Mouse (Mus musculus) hindbrain, embryonic 11.5 days (tissue): Measurements from ENCODE around the gene Hras. TPM values are rescaled to one million over a fixed set of nuclear protein-coding genes. Genes with fewer than 3 reads are reported as not detected.

Experiments used
- ATAC-seq: fragments of 200-750 bp; cut with Nextera tagmentation; 2 replicates; pipeline ENCODE4 v1.8.0; 2017; ENCODE audit warnings: mild to moderate bottlenecking, moderate TSS enrichment, moderate library complexity; ENCODE audit not compliant: low FRiP score
- DNase-seq: peaks from one replicate; pipeline ENCODE4 v3.0.0-alpha.2; 2015; ENCODE audit warnings: low spot score
- H3K27ac ChIP-seq: fragments of 300-500 bp; sonication (generic); 2 replicates; pipeline ENCODE4 v1.5.1; 2014; ENCODE audit warnings: mild to moderate bottlenecking, low read depth, low read length
- H3K27me3 ChIP-seq: fragments of 300-500 bp; sonication (generic); 2 replicates; pipeline ENCODE4 v1.6.1; 2014; ENCODE audit warnings: mild to moderate bottlenecking, low read length, moderate library complexity, mixed read lengths; ENCODE audit not compliant: control insufficient read depth, insufficient read depth
- H3K36me3 ChIP-seq: fragments of 300-500 bp; sonication (generic); 2 replicates; pipeline ENCODE4 v1.6.1; 2014; ENCODE audit warnings: mild to moderate bottlenecking, low read length, moderate library complexity, mixed read lengths; ENCODE audit not compliant: control insufficient read depth, insufficient read depth
- H3K4me1 ChIP-seq: fragments of 300-500 bp; sonication (generic); replicated peaks from 2 replicates; pipeline ENCODE4 v1.6.1; 2014; ENCODE audit warnings: low read length, mixed read lengths; ENCODE audit not compliant: control insufficient read depth, insufficient read depth
- H3K4me2 ChIP-seq: fragments of 300-500 bp; sonication (generic); replicated peaks from 2 replicates; pipeline ENCODE4 v1.6.1; 2014; ENCODE audit warnings: mild to moderate bottlenecking, low read depth, low read length
- H3K4me3 ChIP-seq: fragments of 300-500 bp; sonication (generic); 2 replicates; pipeline ENCODE4 v1.5.1; 2014; ENCODE audit warnings: low read depth, low read length
- H3K9ac ChIP-seq: fragments of 300-500 bp; sonication (generic); 2 replicates; pipeline ENCODE4 v1.6.1; 2014; ENCODE audit warnings: low read depth, low read length
- H3K9me3 ChIP-seq: fragments of 300-500 bp; sonication (generic); 2 replicates; pipeline ENCODE4 v1.6.1; 2016; ENCODE audit warnings: low read length; ENCODE audit not compliant: control insufficient read depth
- WGBS: fragments of 180-500 bp; shearing (Covaris S2); extraction: QIAGEN DNeasy Blood & Tissue Kit; methylation state at CpG from one replicate; pipeline ENCODE4 v1.1.7; 2014; 5-methylcytosine and 5-hydroxymethylcytosine counted together
- polyA plus RNA-seq: library from polyadenylated mRNA; unstranded; fragments of >200 nt; fragmentation: Nextera tagmentation; extraction: Ambion mirVana; gene quantifications from 2 replicates; pipeline ENCODE4 v1.2.1, GENCODE M21; 2014

Hras gene
- 98.0 and 99.6 TPM in 2 replicates for polyA plus RNA-seq

DNA sequence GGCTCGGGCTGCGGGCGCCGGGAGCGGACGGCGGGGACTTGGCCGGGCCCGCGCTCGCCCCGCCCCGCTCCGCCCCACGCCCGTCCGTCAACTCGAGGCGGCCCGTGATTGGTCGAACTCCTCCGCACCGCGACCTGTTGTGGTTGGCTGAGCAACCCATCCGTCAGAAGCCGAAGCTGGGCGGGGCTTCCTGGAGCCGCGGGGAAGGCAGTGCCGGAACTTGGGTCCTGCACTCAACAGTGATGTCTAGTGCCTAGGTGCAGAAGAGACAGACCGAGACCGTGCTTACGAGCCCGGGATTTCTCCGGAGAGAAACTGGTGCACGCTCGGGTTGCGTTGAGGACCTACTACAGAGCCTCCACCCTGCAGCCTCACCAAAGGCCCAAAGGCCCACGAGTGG lies at the start of gene Hras, which contains the start of gene Lrrc56:
Hras (minus strand) TSS at position 58 of the 400 bp plus-strand sequence.
Lrrc56 (plus strand) TSS at position 210 of the 400 bp plus-strand sequence.
- Histone ChIP-seq H3K9me3 (no peaks in the 10 kb centered on the region), H3K4me2 (peak within 1 kb of the TSS; percentile 96), H3K4me1 (peaks cover 7% of the 10 kb centered on the region; the same call in 1 of the 2 replicates), H3K27ac (peak within 1 kb of the TSS; percentile 79), H3K9ac (peak within 1 kb of the TSS; percentile 81), H3K27me3 (no peaks in the 10 kb centered on the region), H3K4me3 (peak within 1 kb of the TSS; percentile 89), H3K36me3 (0 out of 2 replicates have a peak, but pooled peaks cover 3% of the 10 kb centered on the region)
- peak; percentile 99 for DNase-seq
- peak; percentile 93 for ATAC-seq
- under 1% methylated on average over 37 of the region's 39 CpGs for WGBS

DNA sequence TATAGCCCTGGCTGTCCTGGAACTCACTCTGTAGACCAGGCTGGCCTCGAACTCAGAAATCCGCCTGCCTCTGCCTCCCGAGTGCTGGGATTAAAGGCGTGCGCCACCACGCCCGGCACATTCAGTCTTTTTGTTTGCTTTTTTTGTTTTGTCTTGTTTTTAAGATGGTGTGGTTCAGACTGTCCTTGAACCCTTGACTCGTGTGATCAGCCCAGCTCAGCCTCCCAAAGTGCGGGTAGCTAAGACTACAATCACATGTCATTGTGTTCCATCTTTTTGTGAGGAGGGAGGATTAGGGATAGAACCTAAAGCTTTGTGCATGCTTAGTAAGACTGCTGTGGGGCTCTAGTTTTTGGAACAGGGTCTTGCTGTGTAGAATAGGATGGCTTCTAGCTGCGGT lies 37.7 kb upstream of the Hras start:
- 91% methylated on average over 9 of the region's 10 CpGs for WGBS
- no peak for DNase-seq
- peaks cover 20% of the 10 kb centered on the region for H3K36me3 ChIP-seq

DNA sequence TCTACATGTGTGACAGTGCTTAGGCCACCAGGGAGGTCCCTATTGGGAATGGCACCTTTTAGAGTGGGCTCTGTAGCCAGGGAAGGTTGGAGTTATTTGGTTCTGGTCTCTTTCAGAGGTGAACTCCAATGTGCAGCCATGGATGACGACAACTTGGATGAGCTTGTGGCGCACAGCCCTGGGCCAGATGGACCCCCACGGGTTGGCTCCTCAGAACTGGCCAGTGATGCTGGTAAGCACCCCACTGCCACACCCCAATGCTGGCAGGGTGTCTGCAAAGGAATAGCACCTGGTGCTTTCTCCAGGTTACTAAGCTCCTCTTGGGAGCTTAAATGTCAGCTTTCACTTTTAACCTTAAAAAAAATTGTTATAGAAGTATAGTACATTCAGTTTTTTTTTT lies 37.3 kb upstream of the Hras start:
- no peak overlapping the region for H3K9ac ChIP-seq
- H3K36me3 ChIP-seq, result peaks cover 20% of the 10 kb centered on the region
- no peak for ATAC-seq
- 94% methylated on average over 3 of the region's 3 CpGs for WGBS
- H3K4me3 ChIP-seq, result no peak overlapping the region
- no peak overlapping the region for H3K4me2 ChIP-seq
- H3K9me3 ChIP-seq, result no peaks in the 10 kb centered on the region
- DNase-seq, result no peak
- H3K4me1 ChIP-seq, result peaks cover 3% of the 10 kb centered on the region
- no peaks in the 10 kb centered on the region for H3K27me3 ChIP-seq
- no peak overlapping the region for H3K27ac ChIP-seq

More for the DNA sequence above, 37.7 kb upstream of the Hras start:
- ATAC-seq, result no peak
- no peak overlapping the region for H3K27ac ChIP-seq
- no peak overlapping the region for H3K4me2 ChIP-seq
- H3K4me1 ChIP-seq, result peaks cover 3% of the 10 kb centered on the region
- no peaks in the 10 kb centered on the region for H3K27me3 ChIP-seq
- no peak overlapping the region for H3K4me3 ChIP-seq
- no peak overlapping the region for H3K9ac ChIP-seq
- no peaks in the 10 kb centered on the region for H3K9me3 ChIP-seq

DNA sequence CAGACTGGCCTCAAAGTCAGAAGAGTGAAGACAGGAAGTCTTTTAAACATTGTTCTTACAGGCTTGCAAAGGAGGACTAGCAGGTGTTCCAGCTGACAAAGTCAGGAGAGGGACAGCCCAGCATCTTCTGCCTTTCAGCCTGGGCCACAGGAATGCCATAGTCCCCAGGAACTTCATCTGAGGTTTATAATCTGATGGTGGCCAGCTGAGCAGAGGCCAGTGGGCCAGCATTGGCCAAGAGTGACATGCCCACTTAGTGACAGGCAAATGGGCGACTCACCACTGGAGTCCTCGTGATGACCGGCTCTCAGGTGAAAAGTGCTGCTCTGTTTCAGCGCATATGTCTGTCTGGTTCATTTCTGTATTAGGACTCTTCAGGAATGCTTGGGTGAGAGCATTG lies 36.8 kb upstream of the Hras start:
- 91% methylated on average over 4 of the region's 4 CpGs for WGBS
- no peaks in the 10 kb centered on the region for H3K27me3 ChIP-seq
- H3K4me2 ChIP-seq, result no peak overlapping the region
- H3K4me1 ChIP-seq, result peaks cover 3% of the 10 kb centered on the region
- peaks cover 20% of the 10 kb centered on the region for H3K36me3 ChIP-seq
- no peak for ATAC-seq
- H3K4me3 ChIP-seq, result no peak overlapping the region
- H3K27ac ChIP-seq, result no peak overlapping the region
- no peak overlapping the region for H3K9ac ChIP-seq
- no peak for DNase-seq
- H3K9me3 ChIP-seq, result no peaks in the 10 kb centered on the region

DNA sequence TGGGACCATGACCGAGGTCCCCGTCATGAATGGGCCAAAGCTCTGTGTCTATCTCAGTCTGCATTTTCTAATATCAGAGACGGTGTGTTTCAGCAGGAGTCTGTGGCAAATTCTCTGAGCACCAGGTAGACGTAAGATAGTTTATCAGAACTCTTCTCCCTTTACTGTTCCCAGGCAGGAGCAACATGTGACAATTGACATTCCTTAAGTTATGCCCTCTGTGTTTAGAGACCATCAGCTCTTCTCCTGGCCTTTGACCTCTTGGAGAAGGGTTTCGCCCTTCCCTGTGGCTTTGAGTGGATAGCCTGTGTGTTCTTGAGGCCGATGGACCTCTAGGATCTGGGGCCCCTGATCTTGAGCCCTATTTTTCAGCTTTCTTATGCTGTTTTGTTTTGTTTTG lies 35.9 kb upstream of the Hras start:
- WGBS, result 65% methylated on average over 6 of the region's 6 CpGs
- Histone ChIP-seq H3K36me3 (peaks cover 16% of the 10 kb centered on the region), H3K4me3 (peak overlapping the region; percentile 100), H3K27ac (no peak overlapping the region), H3K4me1 (peaks cover 3% of the 10 kb centered on the region), H3K9ac (peak overlapping the region; percentile 98), H3K4me2 (peak overlapping the region; percentile 89), H3K9me3 (no peaks in the 10 kb centered on the region), H3K27me3 (no peaks in the 10 kb centered on the region)
- DNase-seq (no peak), ATAC-seq (no peak)

DNA sequence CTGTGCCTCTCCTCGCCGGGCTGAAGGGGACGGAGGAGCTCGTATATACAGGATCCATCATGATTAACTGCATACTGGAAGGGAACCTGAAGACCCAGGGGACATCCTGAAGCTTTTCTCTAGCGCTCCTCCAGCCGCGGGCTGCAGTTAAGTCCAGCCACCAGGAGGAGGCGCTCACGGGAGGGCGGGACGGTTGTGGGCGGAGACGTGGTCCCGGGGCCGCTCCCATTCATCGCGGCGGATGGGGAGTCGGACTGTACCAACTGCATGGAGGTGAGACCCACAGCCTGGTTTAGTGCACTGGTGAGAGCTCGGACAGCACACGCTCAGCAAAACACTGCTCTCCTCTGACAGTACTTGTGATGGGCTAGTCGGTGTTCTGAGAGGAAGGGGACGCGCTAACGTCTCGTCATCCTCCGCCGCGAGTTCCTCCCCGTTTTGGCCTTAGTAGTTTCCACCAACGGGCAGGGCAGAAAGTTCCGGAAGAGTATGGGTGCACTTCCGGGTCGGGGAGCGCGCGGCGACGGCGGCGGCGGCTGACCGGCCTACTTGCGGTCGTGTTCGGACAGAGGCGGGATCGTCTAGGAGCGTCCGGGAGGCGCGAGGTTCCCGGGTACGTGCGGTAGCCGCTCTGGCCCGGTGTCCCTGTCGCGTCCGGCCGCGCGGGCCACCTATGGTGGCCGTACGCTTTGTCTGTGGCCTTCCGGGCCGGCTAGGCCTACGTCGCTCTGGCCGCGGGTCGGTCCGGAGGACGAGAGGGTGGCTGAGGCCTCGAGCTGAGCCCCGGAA lies 34.7 kb upstream of the Hras start, which contains the start of gene Phrf1:
Phrf1 (plus strand) TSS at position 506 of the 789 bp plus-strand sequence.
- peak within 1 kb of the TSS; percentile 98 for H3K9ac ChIP-seq
- peak; percentile 95 for DNase-seq
- peak; percentile 92 for ATAC-seq
- peak within 1 kb of the TSS; percentile 100 for H3K4me3 ChIP-seq
- H3K9me3 ChIP-seq, result no peaks in the 10 kb centered on the region
- H3K27me3 ChIP-seq, result no peaks in the 10 kb centered on the region
- H3K36me3 ChIP-seq, result peaks cover 13% of the 10 kb centered on the region
- WGBS, result under 1% methylated on average over 76 of the region's 76 CpGs
- H3K4me1 ChIP-seq, result peaks cover 3% of the 10 kb centered on the region
- peak within 1 kb of the TSS; percentile 89 for H3K4me2 ChIP-seq
- peak within 1 kb of the TSS; percentile 86 for H3K27ac ChIP-seq

DNA sequence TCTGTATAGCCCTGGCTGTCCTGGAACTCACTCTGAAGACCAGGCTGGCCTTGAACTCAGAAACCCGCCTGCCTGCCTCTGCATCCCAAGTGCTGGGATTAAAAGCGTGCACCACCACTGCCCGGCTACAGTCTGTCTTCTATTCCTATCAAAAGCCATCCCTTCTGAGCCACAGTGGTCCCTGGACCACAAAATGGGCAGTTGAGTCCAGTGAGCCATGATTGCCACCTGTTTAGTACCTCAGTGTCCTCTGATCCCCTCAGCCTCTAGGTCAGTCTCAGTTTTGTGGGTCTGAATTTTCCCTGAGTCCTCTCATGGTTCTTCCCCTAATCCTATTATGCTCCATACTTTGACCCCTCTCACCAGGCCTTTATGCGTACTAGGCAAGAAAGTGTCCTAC lies 34.0 kb upstream of the Hras start:
- ATAC-seq (no peak), DNase-seq (no peak)
- Histone ChIP-seq H3K9ac (no peak overlapping the region), H3K4me1 (peaks cover 3% of the 10 kb centered on the region), H3K9me3 (no peaks in the 10 kb centered on the region), H3K4me2 (0 out of 2 replicates have a peak overlapping the region, but pooled peaks have one; percentile 1), H3K27ac (no peak overlapping the region), H3K36me3 (peaks cover 8% of the 10 kb centered on the region), H3K4me3 (no peak overlapping the region), H3K27me3 (no peaks in the 10 kb centered on the region)
- 77% methylated on average over 4 of the region's 4 CpGs for WGBS

DNA sequence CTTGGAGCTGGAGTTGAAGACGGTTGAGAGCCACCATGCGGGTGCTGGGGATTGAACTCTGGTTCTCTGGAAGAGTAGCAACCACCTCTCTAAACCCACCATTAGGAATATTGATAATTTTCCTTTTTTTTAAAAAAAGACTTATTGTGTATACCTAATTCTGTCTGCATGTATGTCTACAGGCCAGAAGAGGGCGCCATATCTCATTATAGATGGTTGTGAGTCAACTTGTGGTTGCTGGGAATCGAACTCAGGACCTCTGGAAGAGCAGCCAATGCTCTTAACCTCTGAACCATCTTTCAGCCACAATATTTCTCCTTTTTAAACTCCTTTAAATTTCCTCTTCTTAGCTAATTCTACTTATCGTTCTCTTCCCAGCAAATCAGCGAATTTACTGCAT lies 32.7 kb upstream of the Hras start:
- Histone ChIP-seq H3K4me1 (peaks cover 7% of the 10 kb centered on the region), H3K27me3 (no peaks in the 10 kb centered on the region), H3K4me3 (no peak overlapping the region), H3K27ac (no peak overlapping the region), H3K36me3 (no peaks in the 10 kb centered on the region; the same call in 1 of the 2 replicates), H3K9ac (no peak overlapping the region), H3K4me2 (no peak overlapping the region), H3K9me3 (no peaks in the 10 kb centered on the region)
- no peak for DNase-seq
- no peak for ATAC-seq
- WGBS, result 86% methylated on average over 6 of the region's 6 CpGs
